Mouse (Mus musculus): Measurements from ENCODE around the gene Psmc1. TPM values are rescaled to one million over a fixed set of nuclear protein-coding genes. Genes with fewer than 3 reads are reported as not detected.

The Psmc1 gene
- polyA plus RNA-seq, 1 experiment from 2014 or later: 210 TPM

- Histone ChIP-seq H3K4me3 (no peak overlapping the region), H3K36me3 (peaks cover 93% of the 10 kb centered on the region), H3K4me2 (no peak overlapping the region), H3K4me1 (replicated peaks) (no peaks in the 10 kb centered on the region), H3K9ac (no peak overlapping the region), H3K9me3 (replicated peaks) (no peaks in the 10 kb centered on the region), H3K27me3 (replicated peaks) (no peaks in the 10 kb centered on the region), H3K27ac (ENCODE audit: poor library complexity, severe bottlenecking) (no peak overlapping the region)
- no peak for ATAC-seq (ENCODE audit: insufficient number of reproducible peaks, low FRiP score)
- 91% methylated on average over 9 of the region's 9 CpGs for WGBS
These were observed 33.8 kb downstream of the Psmc1 start for GRCm38 (mm10) chr12:100143737-100144136.

- no peak for ATAC-seq (ENCODE audit: insufficient number of reproducible peaks, low FRiP score)
- no peaks in the 10 kb centered on the region for H3K4me1 ChIP-seq (replicated peaks)
These were observed 34.3 kb downstream of the Psmc1 start for GRCm38 (mm10) chr12:100144269-100144668.

GRCm38 (mm10) chr12:100152466-100152865 lies 42.5 kb downstream of the Psmc1 start:
- no peak overlapping the region for H3K4me3 ChIP-seq

More at GRCm38 (mm10) chr12:100144269-100144668, 34.3 kb downstream of the Psmc1 start:
- Histone ChIP-seq H3K27me3 (replicated peaks) (no peaks in the 10 kb centered on the region), H3K9ac (no peak overlapping the region), H3K4me2 (no peak overlapping the region), H3K9me3 (replicated peaks) (no peaks in the 10 kb centered on the region), H3K36me3 (peaks cover 93% of the 10 kb centered on the region), H3K4me3 (no peak overlapping the region), H3K27ac (ENCODE audit: poor library complexity, severe bottlenecking) (no peak overlapping the region)
- WGBS: 80% methylated on average over 5 of the region's 5 CpGs

GRCm38 (mm10) chr12:100159261-100159975 lies 49.5 kb downstream of the Psmc1 start, which contains the start of gene Nrde2:
TSS of gene Nrde2 (minus strand) at chr12:100159653.
- Histone ChIP-seq H3K27me3 (replicated peaks) (no peaks in the 10 kb centered on the region), H3K4me2 (peak within 1 kb of the TSS; percentile 68), H3K4me1 (replicated peaks) (peaks cover 3% of the 10 kb centered on the region), H3K9ac (peak within 1 kb of the TSS; percentile 63), H3K9me3 (replicated peaks) (no peaks in the 10 kb centered on the region), H3K4me3 (peak within 1 kb of the TSS; percentile 65), H3K27ac (ENCODE audit: poor library complexity, severe bottlenecking) (peak within 1 kb of the TSS; percentile 60), H3K36me3 (peaks cover 8% of the 10 kb centered on the region)
- ATAC-seq (ENCODE audit: insufficient number of reproducible peaks, low FRiP score): peak; percentile 99
- WGBS: under 1% methylated on average over 26 of the region's 26 CpGs

More at GRCm38 (mm10) chr12:100152466-100152865, 42.5 kb downstream of the Psmc1 start:
- Histone ChIP-seq H3K27ac (ENCODE audit: poor library complexity, severe bottlenecking) (no peak overlapping the region), H3K4me2 (no peak overlapping the region), H3K27me3 (replicated peaks) (no peaks in the 10 kb centered on the region), H3K9ac (no peak overlapping the region), H3K9me3 (replicated peaks) (no peaks in the 10 kb centered on the region), H3K36me3 (peaks cover 46% of the 10 kb centered on the region), H3K4me1 (replicated peaks) (no peaks in the 10 kb centered on the region)
- no peak for ATAC-seq (ENCODE audit: insufficient number of reproducible peaks, low FRiP score)
- WGBS: 93% methylated on average over 7 of the region's 7 CpGs

- Histone ChIP-seq H3K4me3 (no peak overlapping the region), H3K9ac (no peak overlapping the region), H3K4me2 (no peak overlapping the region), H3K27me3 (replicated peaks) (no peaks in the 10 kb centered on the region), H3K27ac (ENCODE audit: poor library complexity, severe bottlenecking) (no peak overlapping the region), H3K36me3 (no peaks in the 10 kb centered on the region), H3K9me3 (replicated peaks) (no peaks in the 10 kb centered on the region), H3K4me1 (replicated peaks) (peaks cover 9% of the 10 kb centered on the region)
- no peak for ATAC-seq (ENCODE audit: insufficient number of reproducible peaks, low FRiP score)
- 71% methylated on average over 7 of the region's 7 CpGs for whole genome bisulfite sequencing
These were observed 55.1 kb downstream of the Psmc1 start for GRCm38 (mm10) chr12:100164991-100165500.

GRCm38 (mm10) chr12:100166177-100166576 lies 56.2 kb downstream of the Psmc1 start:
- no peaks in the 10 kb centered on the region for H3K36me3 ChIP-seq
- WGBS: 23% methylated on average over 3 of the region's 3 CpGs
- ATAC-seq (ENCODE audit: insufficient number of reproducible peaks, low FRiP score): 0 out of 2 replicates have a peak, but pooled peaks have one; percentile 49

GRCm38 (mm10) chr12:100166939-100167338 lies 57.0 kb downstream of the Psmc1 start:
- no peak for ATAC-seq (ENCODE audit: insufficient number of reproducible peaks, low FRiP score)
- Histone ChIP-seq H3K27ac (ENCODE audit: poor library complexity, severe bottlenecking) (no peak overlapping the region), H3K27me3 (replicated peaks) (no peaks in the 10 kb centered on the region), H3K4me2 (no peak overlapping the region), H3K9ac (no peak overlapping the region), H3K36me3 (no peaks in the 10 kb centered on the region), H3K9me3 (replicated peaks) (no peaks in the 10 kb centered on the region), H3K4me1 (replicated peaks) (peaks cover 9% of the 10 kb centered on the region), H3K4me3 (no peak overlapping the region)
- 84% methylated on average over 8 of the region's 8 CpGs for WGBS

More at GRCm38 (mm10) chr12:100166177-100166576, 56.2 kb downstream of the Psmc1 start:
- Histone ChIP-seq H3K9ac (no peak overlapping the region), H3K27me3 (replicated peaks) (no peaks in the 10 kb centered on the region), H3K4me2 (no peak overlapping the region), H3K27ac (ENCODE audit: poor library complexity, severe bottlenecking) (no peak overlapping the region), H3K4me3 (no peak overlapping the region), H3K9me3 (replicated peaks) (no peaks in the 10 kb centered on the region), H3K4me1 (replicated peaks) (peaks cover 9% of the 10 kb centered on the region)

GRCm38 (mm10) chr12:100167502-100167901 lies 57.5 kb downstream of the Psmc1 start:
- WGBS: 84% methylated on average over 1 of the region's 1 CpGs
- H3K4me3 ChIP-seq: peak overlapping the region; percentile 46
- peak; percentile 13; the same call in 1 of the 2 replicates for ATAC-seq (ENCODE audit: insufficient number of reproducible peaks, low FRiP score)
- no peaks in the 10 kb centered on the region for H3K9me3 ChIP-seq (replicated peaks)
- H3K9ac ChIP-seq: no peak overlapping the region
- no peak overlapping the region for H3K27ac ChIP-seq (ENCODE audit: poor library complexity, severe bottlenecking)
- no peaks in the 10 kb centered on the region for H3K27me3 ChIP-seq (replicated peaks)
- peak overlapping the region; percentile 79 for H3K4me2 ChIP-seq
- H3K4me1 ChIP-seq (replicated peaks): peaks cover 9% of the 10 kb centered on the region
- H3K36me3 ChIP-seq: no peaks in the 10 kb centered on the region

GRCm38 (mm10) chr12:100167931-100168871 lies 58.2 kb downstream of the Psmc1 start:
- peak overlapping the region; percentile 55 for H3K9ac ChIP-seq
- peak overlapping the region; percentile 53; the same call in 1 of the 2 replicates for H3K27ac ChIP-seq (ENCODE audit: poor library complexity, severe bottlenecking)
- H3K9me3 ChIP-seq (replicated peaks): no peaks in the 10 kb centered on the region
- H3K4me2 ChIP-seq: peak overlapping the region; percentile 79
- H3K36me3 ChIP-seq: no peaks in the 10 kb centered on the region
- WGBS: 10% methylated on average over 28 of the region's 28 CpGs
- ATAC-seq (ENCODE audit: insufficient number of reproducible peaks, low FRiP score): peak; percentile 76
- H3K27me3 ChIP-seq (replicated peaks): no peaks in the 10 kb centered on the region
- peak overlapping the region; percentile 46 for H3K4me3 ChIP-seq
- H3K4me1 ChIP-seq (replicated peaks): peaks cover 9% of the 10 kb centered on the region

- WGBS: 45% methylated on average over 7 of the region's 7 CpGs
- Histone ChIP-seq H3K9me3 (replicated peaks) (no peaks in the 10 kb centered on the region), H3K27me3 (replicated peaks) (no peaks in the 10 kb centered on the region), H3K27ac (ENCODE audit: poor library complexity, severe bottlenecking) (no peak overlapping the region), H3K4me2 (no peak overlapping the region), H3K36me3 (no peaks in the 10 kb centered on the region), H3K9ac (no peak overlapping the region), H3K4me1 (replicated peaks) (peaks cover 9% of the 10 kb centered on the region), H3K4me3 (no peak overlapping the region)
- ATAC-seq (ENCODE audit: insufficient number of reproducible peaks, low FRiP score): no peak
These were observed 62.5 kb downstream of the Psmc1 start for GRCm38 (mm10) chr12:100172481-100172880.

Data from heart, embryonic 12.5 days (tissue).